Mouse (Mus musculus) liver, postnatal 0 days (tissue): ENCODE measurements around the gene Asb15. TPM values are rescaled to one million over a fixed set of nuclear protein-coding genes. Genes with fewer than 3 reads are reported as not detected.

ENCODE experiments used
- ATAC-seq: fragments of 200-750 bp; cut with Nextera tagmentation; 2 replicates; pipeline ENCODE4 v1.8.0; 2017; ENCODE audit warnings: mild to moderate bottlenecking, moderate library complexity
- DNase-seq: peaks from one replicate; pipeline ENCODE4 v3.0.0-alpha.2; 2016
- H3K27ac ChIP-seq: fragments of 300-500 bp; sonication (generic); 2 replicates; pipeline ENCODE4 v1.5.1; 2014; ENCODE audit warnings: antibody characterized with exemption, moderate library complexity, mild to moderate bottlenecking, low read depth
- H3K27me3 ChIP-seq: fragments of 300-500 bp; sonication (generic); 2 replicates; pipeline ENCODE4 v1.6.1; 2014; ENCODE audit warnings: low read length, control low read depth, mixed read lengths; ENCODE audit not compliant: insufficient read depth
- H3K36me3 ChIP-seq: fragments of 300-500 bp; sonication (generic); replicated peaks from 2 replicates; pipeline ENCODE4 v1.6.1; 2014; ENCODE audit warnings: mild to moderate bottlenecking, control low read depth, low read length, moderate library complexity, mixed read lengths; ENCODE audit not compliant: insufficient read depth
- H3K4me1 ChIP-seq: fragments of 300-500 bp; sonication (generic); 2 replicates; pipeline ENCODE4 v1.6.1; 2014; ENCODE audit warnings: antibody characterized with exemption, mild to moderate bottlenecking, control low read depth; ENCODE audit not compliant: insufficient read depth
- H3K4me2 ChIP-seq: fragments of 300-500 bp; sonication (generic); 2 replicates; pipeline ENCODE4 v1.6.1; 2014; ENCODE audit warnings: low read depth, mild to moderate bottlenecking, low read length, moderate library complexity, mixed read lengths
- H3K4me3 ChIP-seq: fragments of 300-500 bp; sonication (generic); 2 replicates; pipeline ENCODE4 v1.5.1; 2014; ENCODE audit warnings: low read depth, low read length
- H3K9ac ChIP-seq: fragments of 300-500 bp; sonication (generic); replicated peaks from 2 replicates; pipeline ENCODE4 v1.6.1; 2014; ENCODE audit warnings: mild to moderate bottlenecking, moderate library complexity
- H3K9me3 ChIP-seq: fragments of 300-500 bp; sonication (generic); 2 replicates; pipeline ENCODE4 v1.6.1; 2016; ENCODE audit warnings: mild to moderate bottlenecking, control low read depth, low read length, mixed read lengths
- CTCF ChIP-seq: sonication (generic); IDR thresholded peaks from 2 replicates; pipeline ENCODE4 v1.5.1; 2016; ENCODE audit warnings: antibody characterized with exemption, low read depth
- EP300 ChIP-seq: IDR thresholded peaks from 2 replicates; pipeline ENCODE4 v1.6.1; 2016; ENCODE audit warnings: antibody characterized with exemption, low read depth, mild to moderate bottlenecking
- WGBS: fragments of 180-500 bp; shearing (Covaris S2); extraction: QIAGEN DNeasy Blood & Tissue Kit; methylation state at CpG from one replicate; pipeline ENCODE4 v1.1.7; 2014; ENCODE audit not compliant: insufficient replicate concordance; 5-methylcytosine and 5-hydroxymethylcytosine counted together
- polyA plus RNA-seq: library from polyadenylated mRNA; unstranded; fragments of >200 nt; fragmentation: Nextera tagmentation; extraction: Ambion mirVana; gene quantifications from 2 replicates; pipeline ENCODE4 v1.2.1, GENCODE M21; 2015

Asb15 gene
- not detected in 2 replicates for polyA plus RNA-seq

GRCm38 (mm10) chr6:24528064-24528243, at the start of gene Asb15:
TSS of gene Asb15 (plus strand) at chr6:24528144.
- no peak for TF ChIP-seq EP300
- Histone ChIP-seq H3K4me2 (peak within 1 kb of the TSS; percentile 89), H3K4me3 (peak within 1 kb of the TSS; percentile 84), H3K27ac (peak within 1 kb of the TSS; percentile 59), H3K9ac (peak within 1 kb of the TSS; percentile 82), H3K9me3 (no peaks in the 10 kb centered on the region), H3K36me3 (peaks cover 7% of the 10 kb centered on the region; the same call in 1 of the 2 replicates), H3K4me1 (peaks cover 12% of the 10 kb centered on the region), H3K27me3 (no peaks in the 10 kb centered on the region)
- ATAC-seq, result no peak
- WGBS, result 36% methylated on average over 2 of the region's 2 CpGs
- DNase-seq, result no peak

GRCm38 (mm10) chr6:24486530-24486929, 41.4 kb upstream of the Asb15 start:
- TF ChIP-seq EP300, result no peak
- no peak for TF ChIP-seq CTCF
- WGBS, result 59% methylated on average over 5 of the region's 5 CpGs

GRCm38 (mm10) chr6:24490341-24490740, 37.6 kb upstream of the Asb15 start:
- Histone ChIP-seq H3K27ac (no peak overlapping the region), H3K9me3 (no peaks in the 10 kb centered on the region), H3K4me2 (no peak overlapping the region), H3K36me3 (no peaks in the 10 kb centered on the region), H3K4me1 (no peaks in the 10 kb centered on the region), H3K4me3 (no peak overlapping the region), H3K9ac (no peak overlapping the region), H3K27me3 (no peaks in the 10 kb centered on the region)
- DNase-seq, result no peak
- peak; percentile 56 for TF ChIP-seq CTCF
- no peak for TF ChIP-seq EP300
- WGBS, result 0% methylated on average over 1 of the region's 1 CpGs
- ATAC-seq, result no peak

More at GRCm38 (mm10) chr6:24486530-24486929, 41.4 kb upstream of the Asb15 start:
- Histone ChIP-seq H3K36me3 (no peaks in the 10 kb centered on the region), H3K4me3 (no peak overlapping the region), H3K9me3 (no peaks in the 10 kb centered on the region), H3K27me3 (no peaks in the 10 kb centered on the region), H3K4me1 (no peaks in the 10 kb centered on the region), H3K27ac (no peak overlapping the region), H3K9ac (no peak overlapping the region), H3K4me2 (no peak overlapping the region)
- ATAC-seq, result no peak
- no peak for DNase-seq

- H3K4me1 ChIP-seq, result no peaks in the 10 kb centered on the region
- 77% methylated on average over 2 of the region's 2 CpGs for WGBS
- H3K4me3 ChIP-seq, result no peak overlapping the region
- H3K27me3 ChIP-seq, result no peaks in the 10 kb centered on the region
- ATAC-seq (no peak), DNase-seq (no peak)
- H3K9me3 ChIP-seq, result no peaks in the 10 kb centered on the region
- TF ChIP-seq EP300 (no peak), CTCF (no peak)
- H3K9ac ChIP-seq, result no peak overlapping the region
- no peak overlapping the region for H3K27ac ChIP-seq
- H3K4me2 ChIP-seq, result no peak overlapping the region
- no peaks in the 10 kb centered on the region for H3K36me3 ChIP-seq
Observed at GRCm38 (mm10) chr6:24504141-24504540, 23.8 kb upstream of the Asb15 start.

GRCm38 (mm10) chr6:24514552-24515284, 13.2 kb upstream of the Asb15 start, which contains the start of gene Iqub:
TSS of gene Iqub (minus strand) at chr6:24515067.
- ATAC-seq, result no peak
- peaks cover 8% of the 10 kb centered on the region; the same call in 1 of the 2 replicates for H3K36me3 ChIP-seq
- no peak within 1 kb of the TSS for H3K9ac ChIP-seq
- H3K4me2 ChIP-seq, result peak within 1 kb of the TSS; percentile 18; the same call in 1 of the 2 replicates
- WGBS, result 23% methylated on average over 13 of the region's 13 CpGs
- H3K4me3 ChIP-seq, result no peak within 1 kb of the TSS
- no peaks in the 10 kb centered on the region for H3K4me1 ChIP-seq
- DNase-seq, result peak; percentile 42
- H3K27ac ChIP-seq, result no peak within 1 kb of the TSS
- no peaks in the 10 kb centered on the region for H3K9me3 ChIP-seq
- TF ChIP-seq EP300 (no peak), CTCF (no peak)
- no peaks in the 10 kb centered on the region for H3K27me3 ChIP-seq

- no peak for ATAC-seq
- no peak for DNase-seq
Observed at GRCm38 (mm10) chr6:24516197-24516596, 11.7 kb upstream of the Asb15 start.

More at GRCm38 (mm10) chr6:24516197-24516596, 11.7 kb upstream of the Asb15 start:
- H3K4me2 ChIP-seq, result no peak overlapping the region
- no peaks in the 10 kb centered on the region for H3K9me3 ChIP-seq
- H3K27me3 ChIP-seq, result no peaks in the 10 kb centered on the region
- H3K4me3 ChIP-seq, result no peak overlapping the region
- peaks cover 20% of the 10 kb centered on the region for H3K36me3 ChIP-seq
- H3K9ac ChIP-seq, result no peak overlapping the region
- H3K27ac ChIP-seq, result no peak overlapping the region
- TF ChIP-seq CTCF, result peak; percentile 60
- no peak for TF ChIP-seq EP300
- H3K4me1 ChIP-seq, result no peaks in the 10 kb centered on the region
- 44% methylated on average over 2 of the region's 2 CpGs for WGBS
